Comparison of ENCODE assay signal across 8 mouse cellular contexts in genomic region chr6:143219347-143219746, GRCm38 (mm10). TPM values are rescaled to one million over a fixed set of nuclear protein-coding genes. Genes with fewer than 3 reads are reported as not detected.
DNase-seq lines count a peak whose midpoint lies in the region; ATAC-seq lines count a peak whose summit lies in the region.

No protein-coding gene starts in this region.

- DNase-seq in gastrocnemius, adult 18-20 months (ENCODE audit: low spot score): peak; percentile 56
- no peak for DNase-seq in gastrocnemius, adult 8-10 months (ENCODE audit: low spot score in 2 of 2)
- peak; percentile 89 for DNase-seq in ZHBTc4 (ENCODE audit: low read depth, low spot score)
- DNase-seq in embryo, embryonic 11.5 days (ENCODE audit: low read depth, low spot score): peak; percentile 68
- peak; percentile 66 for DNase-seq in heart, postnatal 4 days
- peak; percentile 64 to 73 for DNase-seq in layer of hippocampus, postnatal 10 days (ENCODE audit: low spot score in 2 of 2)
- peak; percentile 39 for DNase-seq in right cerebral cortex, postnatal 25 days

- ATAC-seq in megakaryocyte progenitor cell, adult 5-6 weeks (replicated peaks; ENCODE audit: poor library complexity): peak; percentile 92

RNA-seq across cellular contexts. Expression of gene Etnk1, which starts 52.3 kb away (rescaled TPM):
- total RNA-seq in gastrocnemius, adult 18-20 months (2021): 10 to 100 TPM; 16.4 to 16.6 TPM
- 10 to 100 TPM; 14.4 to 17.9 (median 16.1) TPM for total RNA-seq in gastrocnemius, adult 8-10 months (2022)
- 10 to 100 TPM; 27.0 to 28.1 TPM for total RNA-seq in heart, postnatal 4 days (2021)
- total RNA-seq in layer of hippocampus, postnatal 10 days (2021): 100 to 1,000 TPM; 142 to 157 TPM
- total RNA-seq in megakaryocyte progenitor cell, adult 5-6 weeks (2015): 46.9 and 55.3 TPM in 2 replicates
- total RNA-seq in megakaryocyte progenitor cell, adult 5-6 weeks (2017): 50.9 and 65.1 TPM in 2 replicates

Comparison
In these comparisons a context has a peak if more than half of its experiments do, and no peak if none do; other contexts are left out.
1. DNase-seq: peak in gastrocnemius, adult 18-20 months (single experiment), ZHBTc4 (single experiment), embryo, embryonic 11.5 days (single experiment), heart, postnatal 4 days (single experiment), layer of hippocampus, postnatal 10 days (2 of 2) and right cerebral cortex, postnatal 25 days (single experiment); none in gastrocnemius, adult 8-10 months (0 of 2).